Mouse (Mus musculus) small intestine, adult 2 months (tissue): ENCODE results near the gene Olfr215. TPM values are rescaled to one million over a fixed set of nuclear protein-coding genes. Genes with fewer than 3 reads are reported as not detected.

ENCODE experiments used
- H3K27ac ChIP-seq: fragments of 200-500 bp; 2 replicates; pipeline ENCODE4 v1.5.1; 2012; ENCODE audit warnings: low read depth, low read length, control low read depth, inconsistent platforms; ENCODE audit not compliant: insufficient read depth
- H3K27me3 ChIP-seq: fragments of 200-500 bp; 2 replicates; pipeline ENCODE4 v1.6.1; 2012; ENCODE audit warnings: mild to moderate bottlenecking, moderate library complexity, low read length, inconsistent platforms; ENCODE audit not compliant: control insufficient read depth, insufficient read depth
- H3K36me3 ChIP-seq: fragments of 200-500 bp; 2 replicates; pipeline ENCODE4 v1.6.1; 2012; ENCODE audit warnings: mild to moderate bottlenecking, low read length, control low read depth, inconsistent platforms; ENCODE audit not compliant: control insufficient read depth, insufficient read depth
- H3K4me1 ChIP-seq: fragments of 200-500 bp; 2 replicates; pipeline ENCODE4 v1.6.1; 2012; ENCODE audit warnings: low read length, inconsistent platforms, mixed read lengths; ENCODE audit not compliant: control insufficient read depth, insufficient read depth, insufficient read length
- H3K4me3 ChIP-seq: fragments of 200-500 bp; 2 replicates; pipeline ENCODE4 v1.5.1; 2012; ENCODE audit warnings: low read depth, mild to moderate bottlenecking, control low read depth, inconsistent platforms, low read length, moderate library complexity
- CTCF ChIP-seq: fragments of 200-500 bp; IDR thresholded peaks from 2 replicates; pipeline ENCODE4 v1.5.1; 2012; ENCODE audit warnings: low read depth, mild to moderate bottlenecking, control low read depth, inconsistent platforms, low read length, moderate library complexity, mixed read lengths; ENCODE audit not compliant: insufficient replicate concordance, insufficient read length; ENCODE audit errors: extremely low read depth
- POLR2A ChIP-seq: fragments of 200-500 bp; IDR thresholded peaks from 2 replicates; pipeline ENCODE4 v1.6.1; 2012; ENCODE audit warnings: low read depth, mild to moderate bottlenecking, control low read depth, inconsistent platforms, low read length, moderate library complexity
- WGBS: fragments of 180-500 bp; shearing (Covaris S2); methylation state at CpG from one replicate; pipeline ENCODE4 v1.1.7; 2018; 5-methylcytosine and 5-hydroxymethylcytosine counted together
- polyA plus RNA-seq: library from polyadenylated mRNA; depleted of rRNA; stranded (reverse); fragments of >200 nt; gene quantifications from 2 replicates; pipeline ENCODE4 v1.2.3, GENCODE M21; 2012; rRNA removed

The Olfr215 gene
- polyA plus RNA-seq, 1 experiment, result not detected

DNA sequence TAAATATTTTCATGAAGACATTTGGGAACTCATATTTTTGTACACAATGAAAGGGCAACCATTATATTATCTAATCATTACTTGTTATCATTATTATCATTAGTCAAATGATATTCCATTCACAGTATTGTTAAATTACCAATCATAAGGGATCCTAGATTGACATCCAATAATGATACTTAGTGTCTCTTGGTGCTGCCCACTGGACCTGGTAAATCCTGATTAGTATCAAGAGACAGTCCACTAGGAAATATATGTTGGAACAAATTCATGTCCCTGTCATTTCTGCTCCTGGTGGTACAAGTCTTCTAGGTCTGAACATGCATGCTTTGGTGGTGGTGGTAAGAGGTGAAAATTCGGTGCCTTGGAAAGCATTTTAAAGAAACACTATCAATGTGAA lies 45.8 kb downstream of the Olfr215 start, which contains the start of gene Olfr213:
TSS of gene Olfr213 (plus strand) at position 301 of the 400 bp plus-strand sequence.
- Histone ChIP-seq H3K27me3 (no peaks in the 10 kb centered on the region), H3K36me3 (no peaks in the 10 kb centered on the region), H3K27ac (no peak within 1 kb of the TSS), H3K4me3 (no peak within 1 kb of the TSS), H3K4me1 (no peaks in the 10 kb centered on the region)
- 86% methylated on average over 1 of the region's 1 CpGs for WGBS
- TF ChIP-seq CTCF, result no peak
- TF ChIP-seq POLR2A, result no peak

Other genes starting within 250 kb of the Olfr215 start
- 39.1 and 65.1 TPM in 2 replicates for gene March8, start 246.2 kb downstream of the Olfr215 start, polyA plus RNA-seq
- 2.9 and 3.6 TPM in 2 replicates for gene Alox5, start 123.0 kb downstream of the Olfr215 start, polyA plus RNA-seq
- gene Olfr211, start 95.1 kb downstream of the Olfr215 start, polyA plus RNA-seq, result not detected in 2 replicates
- not detected in 2 replicates for gene Olfr212, start 77.7 kb downstream of the Olfr215 start, polyA plus RNA-seq
- gene Olfr213, start 45.7 kb downstream of the Olfr215 start, polyA plus RNA-seq, result not detected in 2 replicates
- 0.11 TPM in 1 of 2 replicates, not detected in the other for gene Gm5580, start 33.1 kb downstream of the Olfr215 start, polyA plus RNA-seq
- gene Olfr214, start 30.0 kb downstream of the Olfr215 start, polyA plus RNA-seq, result not detected in 2 replicates
- gene Zfp422, start 44.8 kb upstream of the Olfr215 start, polyA plus RNA-seq, result 1.3 and 2.9 TPM in 2 replicates
- 1.4 and 2.6 TPM in 2 replicates for gene Depp1, start 66.4 kb upstream of the Olfr215 start, polyA plus RNA-seq
- 3.7 and 4.4 TPM in 2 replicates for gene Rassf4, start 89.8 kb upstream of the Olfr215 start, polyA plus RNA-seq
- gene Tmem72, start 132.7 kb upstream of the Olfr215 start, polyA plus RNA-seq, result not detected in 2 replicates